7 mouse cellular contexts compared by ENCODE assay signal in the genomic region with DNA sequence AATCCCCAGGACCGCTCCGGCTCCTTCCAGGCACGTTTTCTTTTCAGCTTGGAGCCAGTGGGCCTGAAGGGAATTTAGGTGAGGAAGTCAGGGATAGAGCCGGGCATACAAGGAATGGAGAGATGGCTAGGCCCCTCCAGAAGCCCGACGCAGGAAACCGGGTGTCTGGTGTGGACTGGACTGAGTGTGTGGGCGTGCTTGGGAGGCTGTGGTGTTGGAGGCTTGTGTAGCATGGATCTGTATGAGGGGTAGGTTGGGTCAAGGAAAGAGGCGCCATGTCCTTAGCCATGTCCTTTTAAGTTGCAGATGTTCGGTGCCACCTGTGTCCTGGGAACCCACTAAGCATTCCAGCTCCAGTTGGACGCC. TPM values are rescaled to one million over a fixed set of nuclear protein-coding genes. Genes with fewer than 3 reads are reported as not detected.
DNase-seq lines count a peak whose midpoint lies in the region; ATAC-seq and TF ChIP-seq lines count a peak whose summit lies in the region.

No protein-coding gene starts in this region.

- H3K4me3 ChIP-seq in embryonic facial prominence, embryonic 11.5 days (ENCODE audit: low read depth, low read length): peak overlapping the region; percentile 46
- peak overlapping the region; percentile 54 for H3K4me3 ChIP-seq in heart, postnatal 0 days (ENCODE audit: low read depth, low read length)
- H3K4me3 ChIP-seq in midbrain, embryonic 10.5 days: peak overlapping the region; percentile 72

- H3K27me3 ChIP-seq in embryonic facial prominence, embryonic 11.5 days (ENCODE audit: control insufficient read depth, insufficient read depth, low read length): no peaks in the 10 kb centered on the region; the same call in 1 of the 2 replicates
- no peaks in the 10 kb centered on the region for H3K27me3 ChIP-seq in heart, postnatal 0 days (ENCODE audit: control insufficient read depth, insufficient read depth, low read length)
- peaks cover 25% of the 10 kb centered on the region for H3K27me3 ChIP-seq in midbrain, embryonic 10.5 days (ENCODE audit: low read depth, poor library complexity, severe bottlenecking)

- no peaks in the 10 kb centered on the region for H3K36me3 ChIP-seq in embryonic facial prominence, embryonic 11.5 days (replicated peaks; ENCODE audit: control insufficient read depth, insufficient read depth, low read depth, low read length)
- H3K36me3 ChIP-seq in heart, postnatal 0 days (replicated peaks; ENCODE audit: control insufficient read depth, insufficient read depth, low read length): no peaks in the 10 kb centered on the region
- H3K36me3 ChIP-seq in midbrain, embryonic 10.5 days: peaks cover 7% of the 10 kb centered on the region; the same call in 1 of the 2 replicates

- no peak for TF ChIP-seq CTCF in heart, postnatal 0 days (IDR thresholded peaks at IDR 0.05; ENCODE audit: low read depth)

- peak; percentile 27 to 37 for DNase-seq in left cerebral cortex, postnatal 25 days (ENCODE audit: low spot score in 2 of 2)
- no peak for DNase-seq in left cerebral cortex, postnatal 10 days (ENCODE audit: extremely low spot score in 1 of 2, low spot score in 2 of 2)
- DNase-seq in embryonic facial prominence, embryonic 11.5 days (ENCODE audit: low spot score): peak; percentile 7
- DNase-seq in heart, postnatal 0 days (ENCODE audit: low spot score): no peak
- DNase-seq in midbrain, embryonic 10.5 days (ENCODE audit: low spot score): no peak
- DNase-seq in adrenal gland, postnatal 10 days: no peak

- H3K9me3 ChIP-seq in embryonic facial prominence, embryonic 11.5 days (replicated peaks; ENCODE audit: control insufficient read depth, low read length): peaks cover 3% of the 10 kb centered on the region; the same call in 1 of the 2 replicates
- no peaks in the 10 kb centered on the region for H3K9me3 ChIP-seq in heart, postnatal 0 days (replicated peaks; ENCODE audit: control insufficient read depth, low read length)
- peaks cover 10% of the 10 kb centered on the region; the same call in 1 of the 2 replicates for H3K9me3 ChIP-seq in midbrain, embryonic 10.5 days (replicated peaks)

- H3K4me2 ChIP-seq in embryonic facial prominence, embryonic 11.5 days (ENCODE audit: low read depth, low read length): peak overlapping the region; percentile 70
- H3K4me2 ChIP-seq in heart, postnatal 0 days (ENCODE audit: low read depth, low read length): peak overlapping the region; percentile 90

- TF ChIP-seq EP300 in heart, postnatal 0 days (IDR thresholded peaks at IDR 0.05; ENCODE audit: low read depth): no peak

- H3K9ac ChIP-seq in embryonic facial prominence, embryonic 11.5 days (replicated peaks; ENCODE audit: low read length): peak overlapping the region; percentile 63
- peak overlapping the region; percentile 41 for H3K9ac ChIP-seq in heart, postnatal 0 days (replicated peaks; ENCODE audit: low read depth, low read length)

- no peak overlapping the region for H3K27ac ChIP-seq in embryonic facial prominence, embryonic 11.5 days (replicated peaks; ENCODE audit: low read depth, low read length)
- H3K27ac ChIP-seq in heart, postnatal 0 days (ENCODE audit: low read depth): no peak overlapping the region
- peak overlapping the region; percentile 85 for H3K27ac ChIP-seq in midbrain, embryonic 10.5 days (replicated peaks)

- ATAC-seq in embryonic facial prominence, embryonic 11.5 days (replicated peaks; ENCODE audit: insufficient number of reproducible peaks, low FRiP score, low TSS enrichment, low read depth): peak; percentile 40
- no peak for ATAC-seq in heart, postnatal 0 days (ENCODE audit: insufficient read depth, low read depth)
- no peak for ATAC-seq in monocyte, adult 5-6 weeks (replicated peaks; ENCODE audit: insufficient number of reproducible peaks, low FRiP score, low TSS enrichment, poor library complexity, severe bottlenecking)

- WGBS in embryonic facial prominence, embryonic 11.5 days: 34% methylated on average over 11 of the region's 11 CpGs
- WGBS in heart, postnatal 0 days: 26% methylated on average over 11 of the region's 11 CpGs
- WGBS in midbrain, embryonic 10.5 days: 43% methylated on average over 11 of the region's 11 CpGs

- H3K4me1 ChIP-seq in embryonic facial prominence, embryonic 11.5 days (ENCODE audit: control insufficient read depth, insufficient read depth, low read length): no peaks in the 10 kb centered on the region
- no peaks in the 10 kb centered on the region for H3K4me1 ChIP-seq in heart, postnatal 0 days (ENCODE audit: control insufficient read depth, insufficient read depth)
- peaks cover 17% of the 10 kb centered on the region for H3K4me1 ChIP-seq in midbrain, embryonic 10.5 days

- intact Hi-C loops in left cerebral cortex, postnatal 25 days (cut with DNase I): loop anchor here (2.0 to 5.0 kb wide), 3 partner anchors 17 to 343 kb away; partner anchors contain the start of gene Ncoa1
- intact Hi-C loops in left cerebral cortex, postnatal 10 days (cut with DNase I): no loop called here

RNA-seq across cellular contexts. Expression of gene Adcy3, which starts 0.9 kb away (rescaled TPM):
- total RNA-seq in left cerebral cortex, postnatal 25 days (2021): 10 to 100 TPM; 52.4 to 54.1 TPM
- total RNA-seq in left cerebral cortex, postnatal 10 days (2021): 10 to 100 TPM; 53.9 to 55.1 TPM
- 4.0 and 4.4 TPM in 2 replicates for polyA plus RNA-seq in embryonic facial prominence, embryonic 11.5 days (2014; fragmentation: Nextera tagmentation; extraction: Ambion mirVana)
- total RNA-seq in heart, postnatal 0 days (2014; rRNA removed; ENCODE audit: low replicate concordance): 5.6 and 7.5 TPM in 2 replicates
- polyA plus RNA-seq in heart, postnatal 0 days (2015; fragmentation: Nextera tagmentation; extraction: Ambion mirVana): 1.2 and 1.5 TPM in 2 replicates
- polyA plus RNA-seq in midbrain, embryonic 10.5 days (2016; fragmentation: Nextera tagmentation; extraction: Ambion mirVana): 4.6 and 4.8 TPM in 2 replicates
- 10 to 100 TPM; 28.1 to 37.2 TPM for total RNA-seq in adrenal gland, postnatal 10 days (2021)
- total RNA-seq in monocyte, adult 5-6 weeks (2017): 4.3 to 11.2 TPM (median 9.3 TPM) in 3 replicates

RNA-seq across cellular contexts. Expression of gene Dnajc27, which starts 51.4 kb away (rescaled TPM):
- total RNA-seq in left cerebral cortex, postnatal 25 days (2021): 10 to 100 TPM; 95.2 to 96.9 TPM
- total RNA-seq in left cerebral cortex, postnatal 10 days (2021): 10 to 100 TPM; 63.3 to 63.5 TPM
- polyA plus RNA-seq in embryonic facial prominence, embryonic 11.5 days (2014; fragmentation: Nextera tagmentation; extraction: Ambion mirVana): 8.5 and 9.2 TPM in 2 replicates
- 12.6 and 15.9 TPM in 2 replicates for total RNA-seq in heart, postnatal 0 days (2014; rRNA removed; ENCODE audit: low replicate concordance)
- 3.4 and 3.6 TPM in 2 replicates for polyA plus RNA-seq in heart, postnatal 0 days (2015; fragmentation: Nextera tagmentation; extraction: Ambion mirVana)
- 11.6 and 13.6 TPM in 2 replicates for polyA plus RNA-seq in midbrain, embryonic 10.5 days (2016; fragmentation: Nextera tagmentation; extraction: Ambion mirVana)
- 1 to 10 TPM; 4.7 to 6.9 TPM for total RNA-seq in adrenal gland, postnatal 10 days (2021)
- total RNA-seq in monocyte, adult 5-6 weeks (2017): 5.8 to 8.9 TPM (median 6.1 TPM) in 3 replicates

Comparison
In these comparisons a context has a peak if more than half of its experiments do, and no peak if none do; other contexts are left out.
1. DNase-seq: peak in left cerebral cortex, postnatal 25 days (2 of 2) and embryonic facial prominence, embryonic 11.5 days (single experiment); none in left cerebral cortex, postnatal 10 days (0 of 2), heart, postnatal 0 days (single experiment), midbrain, embryonic 10.5 days (single experiment) and adrenal gland, postnatal 10 days (single experiment).
2. Peak in every context shown above with its lines, with median percentiles within 50 percentile points of each other: H3K4me3 ChIP-seq.